Mouse (Mus musculus) hindbrain, embryonic 15.5 days (tissue): ENCODE measurements around the gene Birc2. TPM values are rescaled to one million over a fixed set of nuclear protein-coding genes. Genes with fewer than 3 reads are reported as not detected.
A peak's percentile ranks its signal among the peaks of the same experiment; 100 is the strongest.

Experiments
- ATAC-seq: fragments of 200-750 bp; cut with Nextera tagmentation; 2 replicates; pipeline ENCODE4 v1.8.0; 2017; ENCODE audit warnings: low read depth, moderate number of reproducible peaks, moderate TSS enrichment; ENCODE audit not compliant: low FRiP score
- H3K27ac ChIP-seq: fragments of 300-500 bp; sonication (generic); replicated peaks from 2 replicates; pipeline ENCODE4 v1.5.1; 2015; ENCODE audit warnings: mild to moderate bottlenecking, inconsistent platforms
- H3K27me3 ChIP-seq: fragments of 300-500 bp; sonication (generic); 2 replicates; pipeline ENCODE4 v1.6.1; 2015; ENCODE audit warnings: control low read depth, inconsistent platforms
- H3K36me3 ChIP-seq: fragments of 300-500 bp; sonication (generic); 2 replicates; pipeline ENCODE4 v1.6.1; 2015; ENCODE audit warnings: control low read depth, inconsistent platforms
- H3K4me1 ChIP-seq: fragments of 300-500 bp; sonication (generic); replicated peaks from 2 replicates; pipeline ENCODE4 v1.6.1; 2015; ENCODE audit warnings: control low read depth, inconsistent platforms
- H3K4me2 ChIP-seq: fragments of 300-500 bp; sonication (generic); 2 replicates; pipeline ENCODE4 v1.6.1; 2015; ENCODE audit warnings: moderate library complexity, mild to moderate bottlenecking, inconsistent platforms
- H3K4me3 ChIP-seq: fragments of 300-500 bp; sonication (generic); 2 replicates; pipeline ENCODE4 v1.5.1; 2015; ENCODE audit warnings: mild to moderate bottlenecking, inconsistent platforms
- H3K9ac ChIP-seq: fragments of 300-500 bp; sonication (generic); 2 replicates; pipeline ENCODE4 v1.6.1; 2015; ENCODE audit warnings: inconsistent platforms
- H3K9me3 ChIP-seq: fragments of 300-500 bp; sonication (generic); 2 replicates; pipeline ENCODE4 v1.6.1; 2016; ENCODE audit warnings: control low read depth, inconsistent platforms
- WGBS: fragments of 180-500 bp; shearing (Covaris S2); methylation state at CpG from one replicate; pipeline ENCODE4 v1.1.7; 2015; 5-methylcytosine and 5-hydroxymethylcytosine counted together
- polyA plus RNA-seq: library from polyadenylated mRNA; unstranded; fragments of >200 nt; fragmentation: Nextera tagmentation; extraction: Ambion mirVana; gene quantifications from 2 replicates; pipeline ENCODE4 v1.2.1, GENCODE M21; 2015

Birc2 gene
- polyA plus RNA-seq: 35.0 and 44.8 TPM in 2 replicates

DNA sequence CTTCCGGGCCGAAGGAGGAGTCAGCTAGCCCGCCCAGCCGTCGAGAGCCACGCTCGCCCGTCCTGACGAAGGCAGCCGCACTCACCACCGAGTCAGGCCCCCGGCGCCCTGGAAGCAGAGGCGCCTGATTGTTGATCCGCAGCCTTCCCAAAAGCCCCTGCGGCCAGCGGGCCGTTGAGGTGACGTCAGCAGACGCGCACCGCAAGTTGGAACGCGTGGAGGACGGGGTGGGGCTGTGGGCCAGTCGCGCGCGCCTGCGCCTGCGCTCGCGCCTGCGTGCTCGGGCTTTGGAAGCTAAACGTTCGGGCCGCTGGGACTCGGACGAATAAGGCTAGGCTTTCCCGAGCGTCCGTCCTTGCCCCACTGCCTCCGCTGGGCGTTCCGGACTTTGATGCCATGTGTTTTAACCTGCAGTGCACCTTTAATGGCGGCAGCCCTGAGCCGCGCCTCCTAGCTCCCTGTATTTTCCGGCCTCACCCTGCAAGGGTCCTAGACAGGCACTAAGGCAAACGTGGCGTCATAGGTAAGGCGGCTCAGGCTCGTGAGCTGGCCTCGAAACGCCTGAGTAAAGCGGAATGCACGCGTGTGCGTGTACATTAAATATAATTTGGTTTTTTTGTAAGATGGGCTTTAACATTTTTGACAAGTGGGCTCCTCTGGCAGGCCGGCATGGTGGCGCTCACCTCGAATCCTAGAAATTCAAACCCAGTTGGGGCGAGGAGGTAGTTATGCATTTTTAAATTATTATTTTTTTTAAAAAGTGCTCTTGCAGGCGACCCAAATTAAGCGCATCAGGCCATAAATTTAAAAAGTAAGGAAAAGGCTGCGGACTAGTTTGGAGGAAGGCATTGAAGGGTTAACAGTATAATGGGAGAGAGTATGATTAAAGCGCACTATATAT, at the start of gene Birc2:
Gene Birc2, minus strand, starts transcription at position 160 of the 901 bp plus-strand sequence.
- peak within 1 kb of the TSS; percentile 60 for H3K4me3 ChIP-seq
- peak within 1 kb of the TSS; percentile 98 for H3K27ac ChIP-seq
- H3K4me2 ChIP-seq: peak within 1 kb of the TSS; percentile 79
- no peaks in the 10 kb centered on the region for H3K27me3 ChIP-seq
- no peaks in the 10 kb centered on the region for H3K9me3 ChIP-seq
- ATAC-seq: peak; percentile 98
- peaks cover 8% of the 10 kb centered on the region for H3K36me3 ChIP-seq
- under 1% methylated on average over 67 of the region's 68 CpGs for WGBS
- peak within 1 kb of the TSS; percentile 86 for H3K9ac ChIP-seq
- H3K4me1 ChIP-seq: peaks cover 39% of the 10 kb centered on the region

DNA sequence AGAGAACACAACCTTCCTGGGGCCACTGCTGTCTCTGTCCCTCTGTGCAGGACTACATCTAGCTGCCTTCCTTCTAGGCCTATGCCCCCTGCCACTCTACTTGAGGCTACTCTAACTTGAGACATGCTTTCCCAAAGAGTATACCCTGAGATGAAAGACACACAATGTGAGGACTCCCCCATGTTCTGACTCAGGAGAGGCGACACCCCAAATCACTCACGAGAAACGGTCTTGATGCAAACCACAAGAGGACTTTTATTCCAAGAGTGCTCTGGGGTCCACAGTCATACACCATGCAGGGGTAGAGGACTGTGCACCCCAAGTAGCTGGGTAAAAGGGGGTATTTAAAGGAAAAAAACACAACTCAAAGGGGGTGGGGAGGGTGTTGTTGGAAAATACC, 47.5 kb upstream of the Birc2 start:
- no peak overlapping the region for H3K27ac ChIP-seq
- H3K27me3 ChIP-seq: no peaks in the 10 kb centered on the region
- H3K4me3 ChIP-seq: no peak overlapping the region
- no peak for ATAC-seq
- 98% methylated on average over 3 of the region's 3 CpGs for WGBS
- H3K9ac ChIP-seq: no peak overlapping the region
- H3K9me3 ChIP-seq: no peaks in the 10 kb centered on the region
- no peaks in the 10 kb centered on the region for H3K4me1 ChIP-seq
- H3K36me3 ChIP-seq: no peaks in the 10 kb centered on the region
- no peak overlapping the region for H3K4me2 ChIP-seq

DNA sequence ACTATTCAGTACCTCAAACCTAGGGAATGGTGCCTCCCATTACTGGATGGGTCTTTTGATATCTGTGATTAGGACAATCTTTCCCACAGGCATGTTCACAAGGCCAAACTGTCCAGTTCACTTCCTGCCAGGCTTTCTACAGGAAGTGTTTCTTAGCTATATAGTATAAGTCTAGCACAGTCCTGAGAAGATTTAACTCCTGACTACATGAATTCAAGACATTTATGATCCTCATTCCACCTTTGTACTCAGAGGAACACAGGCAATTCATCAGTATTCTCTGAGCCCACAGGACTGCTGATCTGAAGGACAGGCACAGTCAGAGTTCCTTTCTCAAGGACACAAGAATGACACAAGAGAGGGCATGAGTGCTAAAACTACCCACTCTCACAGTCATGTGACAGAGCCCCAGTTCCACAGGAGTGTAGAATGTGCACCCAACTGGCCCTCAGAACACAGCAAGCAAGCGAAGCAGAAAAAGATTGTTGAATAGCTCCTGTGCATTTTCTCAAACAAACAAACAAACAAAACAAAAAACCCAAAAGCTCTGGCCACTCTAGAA, 45.5 kb upstream of the Birc2 start:
- H3K27me3 ChIP-seq: no peaks in the 10 kb centered on the region
- H3K4me2 ChIP-seq: no peak overlapping the region
- no peak overlapping the region for H3K27ac ChIP-seq
- 88% methylated on average over 1 of the region's 1 CpGs for WGBS
- no peaks in the 10 kb centered on the region for H3K9me3 ChIP-seq
- H3K36me3 ChIP-seq: no peaks in the 10 kb centered on the region
- H3K4me3 ChIP-seq: no peak overlapping the region
- H3K4me1 ChIP-seq: no peaks in the 10 kb centered on the region
- ATAC-seq: no peak
- H3K9ac ChIP-seq: no peak overlapping the region

DNA sequence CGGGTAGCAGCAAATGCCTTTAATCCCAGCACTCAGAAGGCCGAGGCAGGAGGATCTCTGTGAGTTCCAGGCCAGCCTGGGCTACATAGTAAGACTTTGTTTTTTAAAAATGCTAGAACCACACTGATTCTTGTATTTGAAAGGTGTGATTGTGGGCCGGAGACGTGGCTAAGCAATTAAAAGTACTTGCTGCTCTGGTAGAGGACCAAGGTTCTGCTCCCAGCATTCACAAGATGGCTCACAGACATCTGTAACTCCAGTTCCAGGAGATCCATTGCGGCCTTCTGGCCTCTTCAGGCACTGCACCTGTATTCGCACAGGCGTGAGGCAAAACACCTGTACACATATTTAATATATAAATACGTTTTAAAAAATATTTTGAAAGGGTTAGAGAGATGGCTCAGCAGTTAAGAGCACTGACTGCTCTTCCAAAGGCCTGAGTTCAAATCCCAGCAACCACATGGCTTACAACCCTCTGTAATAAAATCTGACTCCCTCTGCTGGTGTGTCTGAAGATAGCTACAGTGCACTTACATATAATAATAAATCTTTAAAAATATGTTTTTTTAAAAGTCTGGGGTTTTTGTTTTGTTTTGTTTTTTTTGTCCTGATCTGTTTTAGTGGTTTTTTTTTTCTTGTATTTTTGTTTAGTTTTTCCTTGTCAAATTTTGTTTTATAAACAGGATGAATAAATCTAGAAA, 36.8 kb upstream of the Birc2 start:
- no peak overlapping the region for H3K4me2 ChIP-seq
- no peak for ATAC-seq
- H3K9me3 ChIP-seq: no peaks in the 10 kb centered on the region
- no peaks in the 10 kb centered on the region for H3K36me3 ChIP-seq
- H3K4me3 ChIP-seq: no peak overlapping the region
- no peak overlapping the region for H3K9ac ChIP-seq
- peaks cover 6% of the 10 kb centered on the region; the same call in 1 of the 2 replicates for H3K4me1 ChIP-seq
- no peaks in the 10 kb centered on the region for H3K27me3 ChIP-seq
- 93% methylated on average over 8 of the region's 8 CpGs for WGBS
- no peak overlapping the region for H3K27ac ChIP-seq

DNA sequence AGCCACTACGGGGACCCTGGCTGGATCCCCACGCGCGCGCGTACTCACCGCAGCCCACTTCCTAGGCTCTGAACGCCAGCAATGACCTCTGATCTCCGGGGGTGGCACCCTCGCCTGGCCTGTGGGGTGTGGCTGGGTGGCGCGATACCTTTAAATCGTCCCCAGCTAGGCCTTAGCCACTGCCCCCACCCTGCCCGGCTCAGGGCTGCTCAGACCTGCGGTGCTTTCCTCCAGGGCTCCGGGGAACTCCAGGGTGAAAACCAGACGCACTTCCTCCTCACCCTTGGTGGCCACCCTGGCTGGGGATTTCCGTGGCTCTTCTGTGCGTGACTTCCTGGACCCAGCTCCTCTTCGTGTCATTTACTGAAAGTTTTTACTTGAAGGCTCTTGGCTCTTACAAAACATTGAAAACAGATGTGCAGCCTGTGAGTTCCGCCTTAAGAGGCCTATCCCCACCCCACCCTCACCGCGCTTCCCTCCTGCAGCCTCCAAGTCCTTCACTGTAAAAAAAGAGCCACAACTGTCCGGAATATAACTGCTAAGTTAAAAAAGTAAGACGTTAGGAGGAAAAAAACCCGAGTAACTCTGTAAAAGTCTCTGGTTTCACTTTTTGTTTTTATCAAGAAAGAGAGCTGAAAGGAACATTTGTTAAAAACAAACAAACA, 36.0 kb upstream of the Birc2 start, which contains the start of gene Birc3:
Gene Birc3, minus strand, starts transcription at position 412 of the 665 bp plus-strand sequence.
- H3K9ac ChIP-seq: peak within 1 kb of the TSS; percentile 45; the same call in 1 of the 2 replicates
- H3K9me3 ChIP-seq: no peaks in the 10 kb centered on the region
- H3K27ac ChIP-seq: no peak within 1 kb of the TSS
- peak within 1 kb of the TSS; percentile 49 for H3K4me3 ChIP-seq
- peak; percentile 85 for ATAC-seq
- H3K27me3 ChIP-seq: no peaks in the 10 kb centered on the region
- peaks cover 6% of the 10 kb centered on the region; the same call in 1 of the 2 replicates for H3K4me1 ChIP-seq
- H3K4me2 ChIP-seq: peak within 1 kb of the TSS; percentile 97
- WGBS: 9% methylated on average over 26 of the region's 26 CpGs
- no peaks in the 10 kb centered on the region for H3K36me3 ChIP-seq

DNA sequence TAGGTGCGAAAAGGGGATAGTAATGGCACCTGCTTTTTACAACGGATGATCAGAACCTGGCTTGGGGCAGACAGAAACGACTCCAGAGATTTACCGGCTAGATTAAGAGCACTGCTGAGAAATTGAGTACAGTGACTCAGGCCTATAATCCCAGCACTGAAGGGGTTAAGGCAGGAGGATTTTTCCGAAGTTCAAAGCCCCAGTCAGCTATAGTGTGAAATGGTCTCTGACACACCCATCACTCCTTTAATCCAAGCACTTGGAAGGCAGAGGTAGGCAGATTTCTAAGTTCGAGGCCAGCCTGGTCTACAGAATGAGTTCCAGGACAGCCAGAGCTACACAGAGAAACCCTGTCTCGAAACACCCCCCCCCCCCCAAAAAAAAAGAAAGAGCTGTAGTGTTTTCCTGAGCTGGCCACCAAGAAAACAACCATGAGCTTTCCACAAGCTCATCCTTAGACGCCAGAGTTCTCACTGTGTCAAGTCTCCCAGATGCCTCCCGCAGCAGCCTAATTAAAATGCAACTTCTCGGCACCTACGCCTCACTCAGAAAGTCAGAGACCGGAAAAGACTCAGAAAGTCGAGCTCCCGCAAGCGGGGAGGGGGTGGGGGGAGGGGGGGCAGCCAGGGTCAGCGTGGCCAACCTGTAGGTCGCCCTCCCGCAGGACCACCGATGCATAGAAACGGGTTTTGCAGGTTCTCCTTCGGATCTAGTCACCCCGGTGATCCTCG, 35.3 kb upstream of the Birc2 start:
- peak overlapping the region; percentile 45; the same call in 1 of the 2 replicates for H3K9ac ChIP-seq
- H3K27me3 ChIP-seq: no peaks in the 10 kb centered on the region
- H3K9me3 ChIP-seq: no peaks in the 10 kb centered on the region
- WGBS: 19% methylated on average over 22 of the region's 23 CpGs
- H3K36me3 ChIP-seq: no peaks in the 10 kb centered on the region
- H3K27ac ChIP-seq: no peak overlapping the region
- no peak; the same call in none of the 2 replicates for ATAC-seq
- peak overlapping the region; percentile 49 for H3K4me3 ChIP-seq
- peak overlapping the region; percentile 97 for H3K4me2 ChIP-seq
- peaks cover 6% of the 10 kb centered on the region; the same call in 1 of the 2 replicates for H3K4me1 ChIP-seq

DNA sequence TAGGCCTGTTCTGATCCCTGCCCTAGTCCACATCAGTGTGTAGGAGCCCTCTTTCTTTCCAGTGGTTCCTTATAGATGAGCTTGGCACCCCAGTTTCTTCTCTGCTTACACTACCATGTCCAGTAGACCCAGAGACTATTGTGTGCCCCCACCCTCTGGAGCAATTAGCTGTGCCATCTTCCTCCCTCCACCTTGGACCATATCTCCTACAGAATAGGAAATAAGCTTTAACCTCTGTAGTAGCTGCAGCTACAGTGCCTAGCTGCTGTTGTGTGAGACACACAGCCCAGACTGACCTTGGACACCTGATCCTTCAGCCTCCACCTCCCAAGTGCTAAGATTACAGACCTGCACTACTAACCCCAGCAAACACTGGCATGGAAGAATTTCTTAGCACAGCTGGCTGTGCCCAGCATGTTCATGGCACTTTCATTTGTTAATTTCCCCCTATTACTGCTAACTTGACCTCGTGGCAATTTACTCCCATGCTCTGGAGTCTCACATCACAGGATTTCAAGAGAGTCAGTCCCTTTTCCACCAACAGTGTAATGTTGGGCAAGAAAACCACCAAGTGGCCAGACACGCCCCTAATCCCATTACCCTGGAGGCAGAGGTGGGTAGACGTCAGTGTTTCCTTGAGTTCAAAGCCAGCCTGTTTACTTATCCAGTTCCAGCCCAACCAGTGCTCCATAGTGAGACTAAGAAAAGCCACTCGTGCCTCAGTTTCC, 34.6 kb upstream of the Birc2 start:
- Histone ChIP-seq H3K27me3 (no peaks in the 10 kb centered on the region), H3K9me3 (no peaks in the 10 kb centered on the region), H3K9ac (no peak overlapping the region), H3K36me3 (no peaks in the 10 kb centered on the region), H3K4me1 (peaks cover 6% of the 10 kb centered on the region; the same call in 1 of the 2 replicates), H3K27ac (no peak overlapping the region), H3K4me2 (peak overlapping the region; percentile 97; the same call in 1 of the 2 replicates), H3K4me3 (no peak overlapping the region)
- ATAC-seq: no peak
- WGBS: 75% methylated on average over 4 of the region's 4 CpGs

DNA sequence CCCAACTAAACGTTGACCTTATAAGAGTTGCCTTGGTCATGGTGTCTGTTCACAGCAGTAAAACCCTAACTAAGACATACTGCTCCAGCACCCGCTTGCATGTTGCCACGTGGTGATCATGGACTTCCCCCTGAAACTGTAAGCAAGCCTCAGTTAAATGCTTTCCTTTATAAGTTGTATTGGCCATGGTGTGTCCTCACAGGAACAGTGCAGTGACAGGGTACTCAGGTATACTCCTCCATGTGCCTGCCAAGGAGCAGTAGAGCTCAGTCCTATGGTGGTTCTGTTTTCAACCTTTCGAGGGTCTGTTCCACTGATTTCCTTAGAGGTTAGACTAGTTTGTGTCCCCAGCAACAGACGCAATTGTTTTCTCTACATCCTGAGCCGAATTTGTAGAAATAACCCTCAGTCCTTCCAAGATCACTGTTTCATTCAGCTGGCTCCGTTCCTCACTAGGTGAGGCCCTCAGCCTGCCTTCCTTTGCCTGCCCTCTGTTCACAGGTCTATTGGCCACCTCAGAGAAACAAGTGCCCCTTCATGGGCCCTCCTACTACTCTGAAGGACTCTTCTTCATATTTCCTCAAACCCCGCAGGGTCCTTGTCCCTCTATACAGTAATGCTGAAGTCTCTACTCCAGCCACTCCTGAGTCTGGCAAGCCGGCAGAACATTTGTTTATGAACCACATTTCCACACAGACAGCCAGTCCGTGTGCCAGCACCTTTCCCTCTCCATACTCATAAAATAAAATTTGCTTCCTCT, 33.9 kb upstream of the Birc2 start:
- no peak for ATAC-seq
- WGBS: 93% methylated on average over 10 of the region's 10 CpGs

DNA sequence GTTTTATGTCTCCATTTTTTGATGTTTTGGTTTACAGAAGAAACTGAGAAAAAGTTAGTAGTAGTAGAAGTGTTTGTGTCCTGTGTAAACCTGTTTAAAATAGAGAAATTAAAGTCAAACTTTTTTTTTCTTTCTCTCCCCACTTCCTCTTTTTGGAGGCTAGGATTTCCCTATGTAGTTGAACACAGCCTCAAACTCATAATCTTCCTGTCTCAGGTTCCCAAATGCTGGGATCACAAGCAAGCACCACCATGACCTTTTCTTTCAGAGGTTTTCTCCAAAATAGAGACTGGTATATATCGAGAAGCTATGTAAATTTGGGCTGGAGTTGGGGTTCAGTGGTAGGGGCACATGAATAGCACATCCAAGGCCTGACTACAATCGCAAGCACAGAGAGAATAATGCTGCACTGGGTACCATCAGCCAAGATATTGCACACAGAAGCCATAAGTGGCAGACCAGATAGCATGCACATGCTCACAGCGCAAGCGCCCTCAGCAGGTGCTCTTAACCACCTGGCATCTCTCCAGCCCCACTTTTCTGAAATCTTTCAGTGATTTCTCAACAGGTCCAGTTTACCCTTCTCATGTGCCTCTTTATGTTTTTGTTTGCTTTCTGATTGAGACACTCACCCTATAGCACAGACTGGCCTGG, 32.1 kb upstream of the Birc2 start:
- H3K36me3 ChIP-seq: no peaks in the 10 kb centered on the region
- H3K9ac ChIP-seq: no peak overlapping the region
- H3K4me3 ChIP-seq: no peak overlapping the region
- no peaks in the 10 kb centered on the region for H3K27me3 ChIP-seq
- no peak overlapping the region for H3K4me2 ChIP-seq
- ATAC-seq: no peak
- no peak overlapping the region for H3K27ac ChIP-seq
- peaks cover 6% of the 10 kb centered on the region; the same call in 1 of the 2 replicates for H3K4me1 ChIP-seq
- no peaks in the 10 kb centered on the region for H3K9me3 ChIP-seq
- WGBS: 89% methylated on average over 4 of the region's 4 CpGs

More for the DNA sequence above, 33.9 kb upstream of the Birc2 start:
- Histone ChIP-seq H3K9me3 (no peaks in the 10 kb centered on the region), H3K4me3 (no peak overlapping the region), H3K27ac (no peak overlapping the region), H3K9ac (no peak overlapping the region), H3K27me3 (no peaks in the 10 kb centered on the region), H3K36me3 (no peaks in the 10 kb centered on the region), H3K4me1 (peaks cover 6% of the 10 kb centered on the region; the same call in 1 of the 2 replicates), H3K4me2 (no peak overlapping the region)
